Mouse (Mus musculus) left cerebral cortex, adult 6 months (tissue): Measurements from ENCODE around the gene Phc2. TPM values are rescaled to one million over a fixed set of nuclear protein-coding genes. Genes with fewer than 3 reads are reported as not detected.

ENCODE experiments used
- long read RNA-seq, 2 experiments: library from polyadenylated mRNA; unstranded; transcript quantifications; one replicate each; pipeline ENCODE4 v2.0.0; 2019 to 2020
- polyA plus RNA-seq: library from polyadenylated mRNA; unstranded; fragments of <200 nt; fragmentation: Nextera tagmentation; gene quantifications from 2 replicates; pipeline ENCODE4 v1.2.3, GENCODE M21; 2021

The Phc2 gene
- 10.9 and 11.0 TPM in 2 replicates for polyA plus RNA-seq
- long read RNA-seq, experiment 1, transcript Phc2-201 (15 exons, 3,949 nt): major isoform, 5 of 71 reads
- long read RNA-seq, experiment 1, partial matches to known transcripts: 39 of 71 reads
- long read RNA-seq, experiment 1, other reads (novel, unspliced or antisense): 24 of 71 reads
- long read RNA-seq, experiment 2, partial matches to known transcripts: 23 of 26 reads
- long read RNA-seq, experiment 2, other reads (novel, unspliced or antisense): 3 of 26 reads

DNA sequence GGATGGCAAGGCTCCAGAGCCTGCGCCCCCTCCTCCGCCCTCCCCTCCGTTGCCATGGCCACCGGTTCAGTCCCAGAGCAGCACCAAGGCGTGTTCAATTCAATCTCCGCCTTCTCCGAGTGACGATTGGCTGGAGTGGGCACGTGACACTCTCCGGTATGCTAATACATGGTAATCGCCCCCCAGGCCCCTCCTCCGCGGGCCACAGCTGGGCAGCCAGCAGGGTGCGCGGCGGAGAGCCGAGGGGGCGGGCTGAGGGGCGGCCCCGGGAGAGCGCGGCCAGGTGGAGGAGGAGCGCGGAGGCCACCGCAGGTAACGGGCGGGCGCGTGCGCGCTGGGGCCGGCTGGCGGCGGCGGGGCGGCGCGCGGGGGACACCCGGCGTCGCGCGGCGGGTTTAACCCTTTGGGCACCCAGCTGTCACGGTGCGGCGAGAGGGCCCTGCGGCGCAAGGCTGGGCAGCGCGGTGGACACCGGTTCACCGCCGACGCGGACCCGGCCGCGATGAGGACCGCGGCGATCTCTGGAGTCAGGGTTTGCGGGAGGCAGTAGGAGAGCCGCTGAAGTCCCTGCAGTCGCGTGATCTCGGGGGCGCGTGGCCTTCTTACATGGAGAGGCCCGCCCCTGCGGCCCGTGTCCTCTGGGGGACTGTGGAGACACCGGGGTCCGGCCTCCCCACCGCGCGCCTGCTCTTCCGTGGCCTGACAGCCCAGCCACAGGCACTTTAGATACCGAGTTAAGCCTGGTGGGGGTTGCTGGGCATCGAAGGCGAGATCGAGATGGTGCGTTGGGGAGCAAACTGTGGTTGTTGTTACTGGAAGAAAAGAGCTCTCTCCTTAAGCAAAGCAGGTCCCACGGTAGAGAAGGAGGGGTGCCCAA is at the start of gene Phc2:
Gene Phc2, plus strand, starts transcription at position 198 of the 877 bp plus-strand sequence.

DNA sequence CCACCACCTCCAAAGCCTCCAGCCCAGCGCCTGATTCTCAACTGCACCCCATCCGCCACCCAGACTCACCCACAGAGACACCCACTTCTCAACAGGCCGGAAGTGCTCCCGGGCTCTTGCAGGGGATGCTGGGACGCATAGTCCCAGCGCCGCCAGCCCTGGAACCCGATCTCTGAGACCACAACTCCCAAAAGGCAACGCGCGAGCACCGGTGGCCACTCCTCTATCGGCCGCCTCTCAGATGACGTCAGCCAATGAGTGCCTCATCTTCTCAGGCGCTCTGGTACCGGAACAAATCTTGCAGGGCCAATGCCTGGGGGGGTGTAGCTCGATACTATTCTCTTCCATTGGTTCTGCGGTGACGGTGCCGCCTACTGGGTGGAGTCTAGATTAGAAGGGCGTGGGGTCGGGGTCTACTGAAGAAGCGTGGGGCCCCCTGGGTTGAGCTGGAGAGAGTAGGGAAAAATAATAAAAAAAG is 44.5 kb upstream of the Phc2 start, which contains the start of gene Zscan20:
Gene Zscan20, minus strand, starts transcription at position 174 of the 478 bp plus-strand sequence.

DNA sequence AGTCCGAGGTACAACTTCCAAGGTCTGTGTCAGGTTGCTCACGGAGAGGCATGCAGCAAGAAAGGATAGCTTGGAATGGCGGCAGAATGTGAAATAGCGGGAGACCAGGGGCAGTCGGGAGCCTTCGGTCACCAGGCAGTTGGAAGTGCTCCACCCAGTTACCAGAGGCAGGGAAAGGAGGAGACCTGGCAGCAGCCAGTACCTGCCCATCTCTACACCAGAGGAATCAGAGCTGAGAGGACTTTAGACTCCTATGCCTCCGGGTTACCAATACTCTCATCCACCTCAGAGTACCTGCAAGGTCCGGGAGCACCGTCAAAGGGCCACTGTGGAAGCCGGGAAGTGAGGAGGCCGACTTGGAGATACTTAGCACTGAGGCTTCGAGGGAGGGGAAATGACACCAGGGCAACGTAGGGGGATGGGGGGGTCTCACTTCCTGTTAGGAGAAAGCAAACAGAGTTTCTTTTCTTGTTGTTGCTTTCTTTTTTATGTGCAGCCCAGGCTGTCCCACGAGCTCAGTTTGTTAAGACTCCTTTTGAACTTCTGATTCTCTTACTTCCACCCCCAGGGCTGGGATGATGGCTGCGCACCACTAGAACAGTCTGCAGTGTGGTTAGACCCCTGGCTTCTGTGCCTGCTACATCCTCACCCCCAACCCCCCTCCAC is 36.1 kb upstream of the Phc2 start, which contains the start of gene Tlr12:
Gene Tlr12, minus strand, starts transcription at position 374 of the 666 bp plus-strand sequence.

DNA sequence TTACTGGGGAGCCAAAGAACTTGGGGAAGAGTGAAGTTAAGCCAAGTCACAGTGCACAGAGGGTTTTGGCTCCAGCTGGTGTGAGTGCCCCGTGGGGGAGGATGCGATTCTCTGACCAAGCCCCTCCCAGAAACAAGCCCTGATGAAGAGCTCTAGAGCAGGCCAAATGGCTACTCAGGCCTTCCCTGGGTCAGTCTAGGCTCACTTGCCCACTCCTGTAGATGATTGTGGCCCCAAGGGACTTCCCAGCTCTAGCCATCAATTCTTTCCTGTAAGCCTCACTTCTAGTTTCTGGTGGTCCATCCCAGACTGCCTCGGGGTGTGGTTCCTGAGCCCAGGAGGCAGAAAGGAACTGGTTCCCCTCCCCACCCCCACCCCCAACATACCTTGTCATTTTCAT is 100.6 kb downstream of the Phc2 start, which contains the start of gene A3galt2:
Gene A3galt2, plus strand, starts transcription at position 301 of the 400 bp plus-strand sequence.

Other genes with a start within 250 kb of the Phc2 start
- gene Zscan20, start 44.6 kb upstream of the Phc2 start, polyA plus RNA-seq: 1.1 TPM in 2 replicates
- 0.29 and 0.80 TPM in 2 replicates for gene Tlr12, start 36.1 kb upstream of the Phc2 start, polyA plus RNA-seq
- gene A3galt2, start 100.7 kb downstream of the Phc2 start, polyA plus RNA-seq: not detected in 2 replicates
- gene Zfp362, start 151.3 kb downstream of the Phc2 start, polyA plus RNA-seq: 4.2 and 15.8 TPM in 2 replicates
- gene Trim62, start 228.9 kb downstream of the Phc2 start, polyA plus RNA-seq: 4.3 and 10.7 TPM in 2 replicates